Mouse (Mus musculus): ENCODE results near the gene Tada2a. TPM values are rescaled to one million over a fixed set of nuclear protein-coding genes. Genes with fewer than 3 reads are reported as not detected.
A peak's percentile ranks its signal among the peaks of the same experiment; 100 is the strongest.

Gene Tada2a
- polyA plus RNA-seq (2016; fragmentation: Nextera tagmentation; extraction: Ambion mirVana), result 36.9 and 37.4 TPM in 2 replicates

GRCm38 (mm10) chr11:84128943-84129798 is at the start of gene Tada2a, which contains the start of gene Acaca:
Tada2a (minus strand) TSS chr11:84129600.
Acaca (plus strand) TSS chr11:84129672.
- Histone ChIP-seq H3K27ac (peak within 1 kb of the TSS; percentile 65; the same call in 1 of the 2 replicates), H3K4me2 (peak within 1 kb of the TSS; percentile 62), H3K9me3 (no peaks in the 10 kb centered on the region), H3K4me1 (peaks cover 10% of the 10 kb centered on the region; the same call in 1 of the 2 replicates), H3K4me3 (replicated peaks) (peak within 1 kb of the TSS; percentile 84), H3K27me3 (no peaks in the 10 kb centered on the region), H3K9ac (peak within 1 kb of the TSS; percentile 87), H3K36me3 (replicated peaks) (peaks cover 29% of the 10 kb centered on the region)
- under 1% methylated on average over 59 of the region's 83 CpGs for WGBS
- ATAC-seq (ENCODE audit: low FRiP score), result peak; percentile 93

GRCm38 (mm10) chr11:84178571-84178970 is 49.2 kb upstream of the Tada2a start:
- Histone ChIP-seq H3K4me3 (replicated peaks) (peak overlapping the region; percentile 77; the same call in 1 of the 2 replicates), H3K36me3 (replicated peaks) (no peaks in the 10 kb centered on the region), H3K4me1 (peaks cover 24% of the 10 kb centered on the region), H3K4me2 (peak overlapping the region; percentile 80), H3K27me3 (peaks cover 9% of the 10 kb centered on the region; the same call in 1 of the 2 replicates), H3K9ac (no peak overlapping the region), H3K9me3 (no peaks in the 10 kb centered on the region), H3K27ac (no peak overlapping the region)
- ATAC-seq (ENCODE audit: low FRiP score), result no peak
- 46% methylated on average over 4 of the region's 4 CpGs for WGBS

- no peak overlapping the region for H3K9ac ChIP-seq
- H3K4me1 ChIP-seq, result no peaks in the 10 kb centered on the region; the same call in 1 of the 2 replicates
- no peaks in the 10 kb centered on the region for H3K9me3 ChIP-seq
- H3K36me3 ChIP-seq (replicated peaks), result no peaks in the 10 kb centered on the region
- no peak overlapping the region for H3K4me2 ChIP-seq
- ATAC-seq (ENCODE audit: low FRiP score), result no peak
- no peak overlapping the region for H3K4me3 ChIP-seq (replicated peaks)
- no peak overlapping the region for H3K27ac ChIP-seq
- H3K27me3 ChIP-seq, result peaks cover 11% of the 10 kb centered on the region; the same call in 1 of the 2 replicates
- 64% methylated on average over 11 of the region's 11 CpGs for WGBS
Measured at GRCm38 (mm10) chr11:84172539-84173435, 43.4 kb upstream of the Tada2a start.

GRCm38 (mm10) chr11:84168701-84169288 is 39.4 kb upstream of the Tada2a start:
- Histone ChIP-seq H3K9me3 (no peaks in the 10 kb centered on the region), H3K4me2 (no peak overlapping the region), H3K27me3 (peaks cover 12% of the 10 kb centered on the region), H3K4me1 (no peaks in the 10 kb centered on the region; the same call in 1 of the 2 replicates), H3K4me3 (replicated peaks) (no peak overlapping the region), H3K27ac (no peak overlapping the region), H3K36me3 (replicated peaks) (no peaks in the 10 kb centered on the region), H3K9ac (no peak overlapping the region)
- ATAC-seq (ENCODE audit: low FRiP score), result no peak
- 30% methylated on average over 7 of the region's 7 CpGs for WGBS

GRCm38 (mm10) chr11:84167046-84167526 is 37.7 kb upstream of the Tada2a start, which contains the start of gene Gm11437:
Gm11437 (minus strand) TSS chr11:84167476.
- Histone ChIP-seq H3K4me2 (no peak within 1 kb of the TSS), H3K27ac (no peak within 1 kb of the TSS), H3K9ac (no peak within 1 kb of the TSS), H3K4me3 (replicated peaks) (no peak within 1 kb of the TSS), H3K9me3 (no peaks in the 10 kb centered on the region), H3K36me3 (replicated peaks) (no peaks in the 10 kb centered on the region), H3K27me3 (peaks cover 12% of the 10 kb centered on the region), H3K4me1 (no peaks in the 10 kb centered on the region; the same call in 1 of the 2 replicates)
- no peak for ATAC-seq (ENCODE audit: low FRiP score)
- WGBS, result 84% methylated on average over 5 of the region's 5 CpGs

GRCm38 (mm10) chr11:84164561-84164960 is 35.2 kb upstream of the Tada2a start:
- no peaks in the 10 kb centered on the region for H3K36me3 ChIP-seq (replicated peaks)
- peaks cover 12% of the 10 kb centered on the region for H3K27me3 ChIP-seq
- no peaks in the 10 kb centered on the region for H3K4me1 ChIP-seq
- no peaks in the 10 kb centered on the region for H3K9me3 ChIP-seq
- no peak for ATAC-seq (ENCODE audit: low FRiP score)
- no peak overlapping the region for H3K4me3 ChIP-seq (replicated peaks)
- H3K27ac ChIP-seq, result no peak overlapping the region
- H3K4me2 ChIP-seq, result no peak overlapping the region
- 78% methylated on average over 4 of the region's 4 CpGs for WGBS
- no peak overlapping the region for H3K9ac ChIP-seq

GRCm38 (mm10) chr11:84164123-84164522 is 34.7 kb upstream of the Tada2a start:
- H3K4me1 ChIP-seq, result no peaks in the 10 kb centered on the region
- H3K27ac ChIP-seq, result no peak overlapping the region
- H3K4me2 ChIP-seq, result no peak overlapping the region
- H3K9me3 ChIP-seq, result no peaks in the 10 kb centered on the region
- no peak overlapping the region for H3K9ac ChIP-seq
- H3K27me3 ChIP-seq, result peaks cover 11% of the 10 kb centered on the region
- H3K4me3 ChIP-seq (replicated peaks), result no peak overlapping the region
- WGBS, result 86% methylated on average over 6 of the region's 6 CpGs
- no peak for ATAC-seq (ENCODE audit: low FRiP score)
- no peaks in the 10 kb centered on the region for H3K36me3 ChIP-seq (replicated peaks)

- 96% methylated on average over 4 of the region's 4 CpGs for WGBS
- ATAC-seq (ENCODE audit: low FRiP score), result no peak
Measured at GRCm38 (mm10) chr11:84156535-84157262, 27.3 kb upstream of the Tada2a start.

GRCm38 (mm10) chr11:84150884-84151283 is 21.5 kb upstream of the Tada2a start:
- 62% methylated on average over 2 of the region's 2 CpGs for WGBS
- no peak overlapping the region for H3K27ac ChIP-seq
- H3K9me3 ChIP-seq, result no peaks in the 10 kb centered on the region
- no peaks in the 10 kb centered on the region for H3K4me1 ChIP-seq
- H3K4me2 ChIP-seq, result no peak overlapping the region
- H3K4me3 ChIP-seq (replicated peaks), result no peak overlapping the region
- no peak overlapping the region for H3K9ac ChIP-seq
- no peaks in the 10 kb centered on the region for H3K27me3 ChIP-seq
- no peak for ATAC-seq (ENCODE audit: low FRiP score)
- no peaks in the 10 kb centered on the region for H3K36me3 ChIP-seq (replicated peaks)

More at GRCm38 (mm10) chr11:84156535-84157262, 27.3 kb upstream of the Tada2a start:
- Histone ChIP-seq H3K4me1 (no peaks in the 10 kb centered on the region), H3K36me3 (replicated peaks) (no peaks in the 10 kb centered on the region), H3K27me3 (no peaks in the 10 kb centered on the region), H3K9me3 (no peaks in the 10 kb centered on the region), H3K9ac (no peak overlapping the region), H3K4me2 (no peak overlapping the region), H3K27ac (no peak overlapping the region), H3K4me3 (replicated peaks) (no peak overlapping the region)

- Histone ChIP-seq H3K4me1 (no peaks in the 10 kb centered on the region), H3K9ac (no peak overlapping the region), H3K4me3 (replicated peaks) (no peak overlapping the region), H3K4me2 (no peak overlapping the region), H3K27me3 (no peaks in the 10 kb centered on the region), H3K9me3 (no peaks in the 10 kb centered on the region), H3K27ac (no peak overlapping the region), H3K36me3 (replicated peaks) (no peaks in the 10 kb centered on the region)
- WGBS, result 62% methylated on average over 3 of the region's 3 CpGs
- no peak for ATAC-seq (ENCODE audit: low FRiP score)
Measured at GRCm38 (mm10) chr11:84146081-84146480, 16.7 kb upstream of the Tada2a start.

- Histone ChIP-seq H3K9me3 (no peaks in the 10 kb centered on the region), H3K27ac (no peak overlapping the region), H3K36me3 (replicated peaks) (no peaks in the 10 kb centered on the region), H3K4me1 (no peaks in the 10 kb centered on the region), H3K4me3 (replicated peaks) (no peak overlapping the region), H3K4me2 (no peak overlapping the region), H3K9ac (no peak overlapping the region), H3K27me3 (no peaks in the 10 kb centered on the region)
- WGBS, result 77% methylated on average over 10 of the region's 10 CpGs
- no peak for ATAC-seq (ENCODE audit: low FRiP score)
Measured at GRCm38 (mm10) chr11:84145201-84145798, 15.9 kb upstream of the Tada2a start.

Data from forebrain, embryonic 12.5 days (tissue).